Mouse (Mus musculus) kidney, adult 11 months (tissue): ENCODE data around the gene Ehmt1.

Experiments
- DNase-seq: peaks from one replicate; pipeline ENCODE4 v3.0.0; 2022

Gene Ehmt1

GRCm38 (mm10) chr2:24918930-24919838, at the start of gene Ehmt1:
Ehmt1 (minus strand) TSS chr2:24919614.
- DNase-seq: peak; percentile 94

GRCm38 (mm10) chr2:24962304-24963000, 43.0 kb upstream of the Ehmt1 start, which contains the start of gene Dph7:
Dph7 (plus strand) TSS chr2:24962400.
- peak; percentile 74 for DNase-seq

GRCm38 (mm10) chr2:24960910-24961309, 41.5 kb upstream of the Ehmt1 start:
- peak; percentile 48 for DNase-seq

GRCm38 (mm10) chr2:24952537-24953055, 33.2 kb upstream of the Ehmt1 start:
- no peak for DNase-seq

- DNase-seq: no peak
Observed at GRCm38 (mm10) chr2:24950189-24950535, 30.7 kb upstream of the Ehmt1 start.

- peak; percentile 96 for DNase-seq
Observed at GRCm38 (mm10) chr2:24949421-24950188, 30.2 kb upstream of the Ehmt1 start, which contains the start of gene Zmynd19. Zmynd19 (plus strand) TSS chr2:24949792.

GRCm38 (mm10) chr2:24944304-24944703, 24.9 kb upstream of the Ehmt1 start:
- DNase-seq: peak; percentile 47

- no peak for DNase-seq
Observed at GRCm38 (mm10) chr2:24942092-24942491, 22.7 kb upstream of the Ehmt1 start.

GRCm38 (mm10) chr2:24935057-24935796, 15.8 kb upstream of the Ehmt1 start, which contains the start of gene Arrdc1:
Arrdc1 (minus strand) TSS chr2:24935252.
- peak; percentile 96 for DNase-seq

- peak; percentile 74 for DNase-seq
Observed at GRCm38 (mm10) chr2:24934441-24934963, 15.1 kb upstream of the Ehmt1 start.

GRCm38 (mm10) chr2:24929593-24929992, 10.2 kb upstream of the Ehmt1 start:
- DNase-seq: no peak

GRCm38 (mm10) chr2:24929119-24929518, 9.7 kb upstream of the Ehmt1 start:
- peak; percentile 84 for DNase-seq

- DNase-seq: peak; percentile 86
Observed at GRCm38 (mm10) chr2:24927810-24928479, 8.5 kb upstream of the Ehmt1 start.

- no peak for DNase-seq
Observed at GRCm38 (mm10) chr2:24926965-24927358, 7.5 kb upstream of the Ehmt1 start.

- peak; percentile 46 for DNase-seq
Observed at GRCm38 (mm10) chr2:24926345-24926964, 7.0 kb upstream of the Ehmt1 start.

GRCm38 (mm10) chr2:24925284-24925683, 5.9 kb upstream of the Ehmt1 start:
- DNase-seq: peak; percentile 18

- no peak for DNase-seq
Observed at GRCm38 (mm10) chr2:24923561-24923960, 4.1 kb upstream of the Ehmt1 start.

GRCm38 (mm10) chr2:24919839-24920175, 393 bp upstream of the Ehmt1 start:
- no peak for DNase-seq

- no peak for DNase-seq
Observed at GRCm38 (mm10) chr2:24914762-24915161, 4.7 kb downstream of the Ehmt1 start.

- no peak for DNase-seq
Observed at GRCm38 (mm10) chr2:24912589-24912988, 6.8 kb downstream of the Ehmt1 start.

- no peak for DNase-seq
Observed at GRCm38 (mm10) chr2:24912189-24912588, 7.2 kb downstream of the Ehmt1 start.
